Mouse (Mus musculus) heart, embryonic 14.5 days (tissue): ENCODE measurements around the gene Arap2. TPM values are rescaled to one million over a fixed set of nuclear protein-coding genes. Genes with fewer than 3 reads are reported as not detected.

Experiments
- ATAC-seq: fragments of 200-750 bp; cut with Nextera tagmentation; 2 replicates; pipeline ENCODE4 v1.8.0; 2017; ENCODE audit warnings: low read depth, moderate TSS enrichment; ENCODE audit not compliant: insufficient number of reproducible peaks, insufficient read depth, low FRiP score
- H3K27ac ChIP-seq, 2 experiments: fragments of 200-500 bp in 1 of 2; fragments of 300-500 bp in 1 of 2; sonication (generic) in 1 of 2; replicated peaks in 1 of 2; 2 replicates each; pipeline ENCODE4 v1.5.1; 2012 to 2014; ENCODE audit warnings: low read depth in 2 of 2, low read length in 2 of 2, control low read depth in 1 of 2, mild to moderate bottlenecking in 1 of 2, mixed read lengths in 1 of 2; ENCODE audit not compliant: control insufficient read depth in 1 of 2, insufficient read depth in 1 of 2
- H3K27me3 ChIP-seq: fragments of 300-500 bp; sonication (generic); 2 replicates; pipeline ENCODE4 v1.6.1; 2014; ENCODE audit warnings: mild to moderate bottlenecking, low read length, control low read depth; ENCODE audit not compliant: control insufficient read depth, insufficient read depth
- H3K36me3 ChIP-seq: fragments of 300-500 bp; sonication (generic); 2 replicates; pipeline ENCODE4 v1.6.1; 2014; ENCODE audit warnings: mild to moderate bottlenecking, control low read depth, low read length, mixed read lengths; ENCODE audit not compliant: control insufficient read depth, insufficient read depth
- H3K4me1 ChIP-seq, 2 experiments: fragments of 200-500 bp in 1 of 2; fragments of 300-500 bp in 1 of 2; sonication (generic) in 1 of 2; 2 replicates each; pipeline ENCODE4 v1.6.1; 2012 to 2014; ENCODE audit warnings: low read length in 2 of 2, control low read depth in 1 of 2, mixed read lengths in 1 of 2; ENCODE audit not compliant: control insufficient read depth in 2 of 2, insufficient read depth in 2 of 2
- H3K4me2 ChIP-seq: fragments of 300-500 bp; sonication (generic); 2 replicates; pipeline ENCODE4 v1.6.1; 2014; ENCODE audit warnings: mild to moderate bottlenecking, low read length
- H3K4me3 ChIP-seq, 2 experiments: fragments of 200-500 bp in 1 of 2; fragments of 300-500 bp in 1 of 2; sonication (generic) in 1 of 2; 2 replicates each; pipeline ENCODE4 v1.5.1; 2012 to 2014; ENCODE audit warnings: low read length in 2 of 2, mild to moderate bottlenecking in 2 of 2, control low read depth in 1 of 2, low read depth in 1 of 2, moderate library complexity in 1 of 2; ENCODE audit not compliant: control insufficient read depth in 1 of 2, insufficient read depth in 1 of 2
- H3K9ac ChIP-seq: fragments of 300-500 bp; sonication (generic); 2 replicates; pipeline ENCODE4 v1.6.1; 2014; ENCODE audit warnings: mild to moderate bottlenecking, low read length
- H3K9me3 ChIP-seq: fragments of 300-500 bp; sonication (generic); 2 replicates; pipeline ENCODE4 v1.6.1; 2016; ENCODE audit warnings: low read length, control low read depth; ENCODE audit not compliant: control insufficient read depth
- WGBS: fragments of 180-500 bp; shearing (Covaris S2); extraction: QIAGEN DNeasy Blood & Tissue Kit; methylation state at CpG from one replicate; pipeline ENCODE4 v1.1.7; 2014; 5-methylcytosine and 5-hydroxymethylcytosine counted together
- polyA plus RNA-seq: library from polyadenylated mRNA; unstranded; fragments of >200 nt; fragmentation: Nextera tagmentation; extraction: Ambion mirVana; gene quantifications from 2 replicates; pipeline ENCODE4 v1.2.1, GENCODE M21; 2014

Gene Arap2
- polyA plus RNA-seq, 1 experiment from 2014 or later: 4.9 TPM

DNA sequence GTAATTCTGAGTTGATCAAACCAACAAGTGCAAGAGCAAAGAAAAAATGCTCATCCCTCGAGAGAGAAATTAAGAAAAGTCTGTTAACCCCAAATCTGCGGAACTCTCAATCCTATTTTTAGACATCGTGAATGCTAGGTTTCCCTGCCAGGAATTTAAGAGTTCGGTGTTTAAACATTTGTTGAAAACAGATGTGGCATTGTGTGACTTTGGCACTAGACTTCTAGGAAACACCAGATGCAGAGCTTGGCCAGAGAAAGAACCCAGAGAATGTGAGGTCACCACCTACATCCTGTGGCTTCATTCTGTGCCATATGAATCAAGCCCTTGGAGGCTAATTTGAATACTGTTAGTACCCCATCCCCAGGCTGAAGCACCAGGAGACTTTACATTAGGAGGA is 76.0 kb downstream of the Arap2 start:
- 61% methylated on average over 4 of the region's 4 CpGs for WGBS
- no peak overlapping the region for H3K4me2 ChIP-seq
- H3K36me3 ChIP-seq: no peaks in the 10 kb centered on the region
- no peaks in the 10 kb centered on the region for H3K27me3 ChIP-seq
- no peaks in the 10 kb centered on the region for H3K9me3 ChIP-seq
- no peak overlapping the region for H3K9ac ChIP-seq
- no peak for ATAC-seq
- H3K4me1 ChIP-seq: no peaks in the 10 kb centered on the region
- no peak overlapping the region for H3K4me3 ChIP-seq
- H3K27ac ChIP-seq: no peak overlapping the region

DNA sequence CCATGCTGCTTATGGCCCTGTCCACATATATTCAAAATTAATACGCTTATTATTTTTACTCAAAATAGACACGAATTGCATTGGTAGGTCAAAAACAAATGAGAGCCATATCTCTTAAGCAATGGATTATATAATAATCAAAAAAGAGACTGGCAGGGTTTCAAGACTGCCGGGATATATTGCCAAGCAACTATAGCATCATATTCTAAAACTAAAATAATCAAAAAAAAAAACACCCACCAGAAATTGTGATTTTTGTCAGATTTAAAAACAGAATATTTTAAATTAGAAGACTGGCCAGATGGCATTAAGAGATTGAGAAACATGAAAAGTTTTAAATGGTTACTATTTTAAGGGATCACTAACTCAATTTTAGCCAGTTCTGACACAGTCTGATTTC is 82.2 kb downstream of the Arap2 start:
- 80% methylated on average over 3 of the region's 3 CpGs for WGBS
- Histone ChIP-seq H3K27me3 (no peaks in the 10 kb centered on the region), H3K4me3 (no peak overlapping the region), H3K9ac (no peak overlapping the region), H3K4me1 (no peaks in the 10 kb centered on the region), H3K9me3 (no peaks in the 10 kb centered on the region), H3K4me2 (no peak overlapping the region), H3K36me3 (no peaks in the 10 kb centered on the region), H3K27ac (no peak overlapping the region)
- ATAC-seq: no peak

DNA sequence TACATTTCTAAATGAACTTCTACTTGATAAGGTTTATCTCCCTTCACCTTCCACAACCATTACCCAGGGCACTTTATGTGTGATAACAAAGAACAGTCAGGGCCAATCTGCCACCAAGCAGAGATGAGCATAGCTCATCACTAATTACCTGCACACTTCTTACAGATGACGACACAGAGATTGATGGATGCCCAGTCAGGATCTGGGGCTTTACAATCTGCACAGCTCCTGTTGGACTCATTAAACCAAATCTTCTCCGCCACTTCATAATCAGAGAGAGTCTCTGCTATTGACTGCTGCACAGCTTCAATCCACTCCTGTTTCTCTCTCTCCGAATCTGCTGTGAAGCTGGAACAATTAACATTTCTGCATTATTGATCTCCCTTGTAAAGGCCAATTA is 82.8 kb downstream of the Arap2 start:
- no peak for ATAC-seq
- H3K4me1 ChIP-seq: no peaks in the 10 kb centered on the region
- 68% methylated on average over 3 of the region's 3 CpGs for WGBS
- H3K4me3 ChIP-seq: no peak overlapping the region
- H3K27ac ChIP-seq: no peak overlapping the region
- H3K4me2 ChIP-seq: no peak overlapping the region
- H3K36me3 ChIP-seq: no peaks in the 10 kb centered on the region
- no peaks in the 10 kb centered on the region for H3K27me3 ChIP-seq
- H3K9me3 ChIP-seq: no peaks in the 10 kb centered on the region
- no peak overlapping the region for H3K9ac ChIP-seq

DNA sequence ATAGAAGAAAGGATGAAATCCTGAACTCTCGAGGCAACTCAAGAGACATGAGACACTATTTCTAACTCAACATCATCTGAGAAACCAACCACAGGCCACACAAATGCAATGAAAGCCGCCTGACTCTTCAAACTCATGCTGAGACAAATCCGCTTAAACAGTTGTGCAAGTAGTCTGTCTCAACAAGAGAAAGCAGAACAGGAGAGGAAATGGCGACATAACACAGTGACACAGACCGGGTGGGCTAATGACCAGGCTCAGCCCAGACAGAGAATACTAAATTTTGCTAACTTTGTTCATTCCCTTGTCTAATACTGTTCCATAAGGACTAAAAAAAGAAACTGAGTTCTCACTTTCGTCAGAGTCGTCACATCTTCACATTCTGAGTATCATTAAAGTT is 88.6 kb downstream of the Arap2 start:
- Histone ChIP-seq H3K9me3 (no peaks in the 10 kb centered on the region), H3K27ac (no peak overlapping the region), H3K36me3 (no peaks in the 10 kb centered on the region), H3K9ac (no peak overlapping the region), H3K4me3 (no peak overlapping the region), H3K4me2 (no peak overlapping the region), H3K4me1 (no peaks in the 10 kb centered on the region), H3K27me3 (no peaks in the 10 kb centered on the region)
- no peak for ATAC-seq
- WGBS: 85% methylated on average over 7 of the region's 7 CpGs

DNA sequence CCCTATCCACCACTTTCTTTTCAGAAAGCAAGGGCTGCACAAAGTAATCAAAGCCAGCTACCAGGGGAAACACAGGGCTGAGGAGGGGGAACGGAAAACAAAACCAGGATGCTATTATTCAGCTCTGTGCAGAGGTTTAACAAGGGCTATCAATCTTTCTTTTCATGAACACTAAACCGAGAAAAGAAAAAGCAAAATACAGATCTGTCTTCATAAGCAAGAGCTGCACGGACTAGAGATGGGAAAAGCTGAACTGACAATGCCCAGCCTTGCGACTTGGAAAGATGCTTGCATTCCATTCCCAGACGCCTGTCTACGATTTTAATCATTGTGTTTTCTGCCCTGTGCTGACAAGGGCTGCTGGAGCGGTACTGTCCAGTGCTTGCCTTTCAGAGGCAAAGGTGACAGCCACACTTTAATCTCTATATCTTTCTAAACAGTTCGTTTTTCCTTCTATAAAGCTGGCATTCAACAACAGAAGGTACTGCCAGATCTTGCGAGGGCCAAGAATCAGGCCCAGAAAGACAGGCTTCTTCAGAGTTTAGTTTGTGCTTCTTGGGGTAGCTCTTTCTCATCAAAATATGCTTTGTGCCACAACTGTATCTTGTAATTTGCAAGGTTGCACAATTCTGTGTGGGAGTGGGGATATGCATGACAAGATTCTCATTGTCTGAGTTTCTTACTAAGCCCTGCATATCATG is 93.1 kb downstream of the Arap2 start:
- no peak overlapping the region for H3K4me3 ChIP-seq
- ATAC-seq: no peak
- 34% methylated on average over 9 of the region's 9 CpGs for WGBS
- H3K27me3 ChIP-seq: no peaks in the 10 kb centered on the region
- no peaks in the 10 kb centered on the region for H3K4me1 ChIP-seq
- no peaks in the 10 kb centered on the region for H3K9me3 ChIP-seq
- H3K9ac ChIP-seq: no peak overlapping the region
- H3K4me2 ChIP-seq: no peak overlapping the region
- no peak overlapping the region for H3K27ac ChIP-seq
- no peaks in the 10 kb centered on the region for H3K36me3 ChIP-seq

DNA sequence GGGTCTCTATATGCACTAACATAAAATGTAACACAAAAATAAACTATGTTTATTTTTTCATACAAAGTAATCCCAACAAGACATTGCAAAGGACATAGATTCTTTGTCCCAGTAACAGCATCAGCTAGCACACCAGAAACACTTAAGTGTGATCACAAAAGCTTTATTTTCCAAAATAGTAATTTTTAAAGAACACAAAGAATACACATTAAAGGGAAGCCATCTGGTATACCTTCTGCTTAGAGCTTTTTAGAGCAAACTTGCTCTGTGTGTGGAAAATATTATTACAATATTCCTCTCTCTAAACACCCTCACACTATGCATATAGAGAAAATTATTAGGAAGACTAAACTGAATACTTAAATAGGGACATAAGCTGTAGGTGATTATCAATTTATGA is 100.6 kb downstream of the Arap2 start:
- ATAC-seq: no peak
- Histone ChIP-seq H3K4me3 (no peak overlapping the region), H3K9ac (no peak overlapping the region), H3K4me1 (no peaks in the 10 kb centered on the region), H3K9me3 (0 out of 2 replicates have a peak, but pooled peaks cover 2% of the 10 kb centered on the region), H3K27me3 (no peaks in the 10 kb centered on the region), H3K4me2 (no peak overlapping the region), H3K36me3 (no peaks in the 10 kb centered on the region), H3K27ac (no peak overlapping the region)

DNA sequence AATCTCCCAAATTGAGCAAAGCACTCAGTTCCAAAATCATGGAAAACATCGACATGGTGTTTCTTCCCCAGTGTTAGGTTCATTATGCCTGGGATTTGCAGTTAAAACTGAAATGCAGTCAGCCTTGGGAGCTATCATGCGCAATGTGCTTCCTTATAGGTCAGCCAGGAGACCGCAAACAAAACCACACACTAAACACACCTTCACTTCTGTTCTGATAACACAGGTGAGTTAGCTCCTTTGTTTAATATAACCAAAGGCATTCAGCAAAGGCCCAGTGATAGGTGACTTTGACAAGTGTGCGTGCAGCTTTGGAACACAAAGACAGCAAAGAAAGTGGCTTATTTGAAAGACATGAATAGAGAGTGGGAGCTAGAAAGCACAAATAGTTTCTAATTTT is 101.1 kb downstream of the Arap2 start:
- Histone ChIP-seq H3K4me2 (no peak overlapping the region), H3K4me1 (no peaks in the 10 kb centered on the region), H3K9ac (no peak overlapping the region), H3K27me3 (no peaks in the 10 kb centered on the region), H3K27ac (no peak overlapping the region), H3K9me3 (0 out of 2 replicates have a peak, but pooled peaks cover 2% of the 10 kb centered on the region), H3K4me3 (no peak overlapping the region), H3K36me3 (no peaks in the 10 kb centered on the region)
- WGBS: 87% methylated on average over 4 of the region's 4 CpGs
- no peak for ATAC-seq

DNA sequence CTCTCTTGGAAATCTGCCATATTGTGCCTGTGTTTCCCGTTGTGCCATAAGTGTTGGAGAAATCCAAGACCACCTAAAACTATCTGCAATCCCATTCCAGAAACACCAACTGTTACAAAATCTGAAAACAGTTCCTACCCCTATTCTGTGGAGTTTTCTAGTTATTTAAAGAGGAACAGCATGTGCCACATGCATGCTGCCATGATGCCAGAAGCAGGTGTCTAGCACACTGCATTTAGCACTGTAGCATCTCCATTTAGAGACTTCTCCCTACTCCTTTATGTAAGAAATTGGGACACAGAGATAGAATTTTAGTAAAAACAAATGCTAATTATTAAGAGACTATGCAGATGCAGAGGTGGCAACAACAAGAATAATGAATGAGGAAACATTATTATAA is 102.8 kb downstream of the Arap2 start:
- Histone ChIP-seq H3K4me2 (no peak overlapping the region), H3K9ac (no peak overlapping the region), H3K9me3 (0 out of 2 replicates have a peak, but pooled peaks cover 2% of the 10 kb centered on the region), H3K4me3 (no peak overlapping the region), H3K27ac (no peak overlapping the region), H3K4me1 (no peaks in the 10 kb centered on the region), H3K36me3 (no peaks in the 10 kb centered on the region), H3K27me3 (no peaks in the 10 kb centered on the region)
- no peak for ATAC-seq
- 85% methylated on average over 1 of the region's 1 CpGs for WGBS
